Mouse (Mus musculus) lung, postnatal 0 days (tissue): ENCODE data around the gene Cldn7.

Source experiments
- CTCF ChIP-seq: IDR thresholded peaks from 2 replicates; pipeline ENCODE4 v1.5.1; 2016; ENCODE audit warnings: antibody characterized with exemption, mild to moderate bottlenecking
- EP300 ChIP-seq: IDR thresholded peaks from 2 replicates; pipeline ENCODE4 v1.6.1; 2016; ENCODE audit warnings: antibody characterized with exemption, mild to moderate bottlenecking, control low read depth

DNA sequence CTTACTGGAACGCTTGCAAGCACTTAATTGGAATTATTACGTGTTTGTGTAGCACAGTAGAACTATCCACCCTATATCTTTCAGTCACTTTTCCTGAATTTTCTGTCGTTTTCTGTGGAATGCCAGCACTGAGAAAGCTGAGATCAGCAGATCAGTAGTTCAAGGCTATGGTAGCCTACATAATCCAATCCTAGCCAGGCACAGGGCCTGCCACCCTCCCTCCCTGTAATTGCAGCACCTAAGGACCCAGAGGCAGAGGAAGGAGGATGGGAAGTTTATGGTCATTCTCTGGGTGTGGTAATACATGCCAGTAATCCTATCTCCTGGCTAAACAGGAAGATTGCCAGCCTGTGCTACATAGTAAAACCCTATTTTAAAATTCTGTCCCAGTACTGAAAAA lies 41.8 kb upstream of the Cldn7 start:
- TF ChIP-seq CTCF (no peak), EP300 (no peak)
